Mouse (Mus musculus) hematopoietic stem cell, adult 5-6 weeks (primary cell): ENCODE results near the gene Gas2. TPM values are rescaled to one million over a fixed set of nuclear protein-coding genes. Genes with fewer than 3 reads are reported as not detected.

Experiments
- ATAC-seq, 2 experiments: fragments of 125-278 bp in 1 of 2; replicated peaks in 1 of 2; 2 replicates each; pipeline ENCODE4 v1.8.0; 2016 to 2017; ENCODE audit warnings: inconsistent platforms in 2 of 2, mild to moderate bottlenecking in 2 of 2, moderate number of reproducible peaks in 2 of 2, low read depth in 1 of 2, moderate TSS enrichment in 1 of 2; ENCODE audit not compliant: low FRiP score in 2 of 2, poor library complexity in 2 of 2, severe bottlenecking in 2 of 2, insufficient read depth in 1 of 2, low TSS enrichment in 1 of 2
- total RNA-seq: library from RNA; stranded (forward); fragments of 172-1452, 232-1000 nt; gene quantifications from 2 replicates; pipeline ENCODE4 v1.2.3, GENCODE M21; 2017

Gas2 gene
- total RNA-seq, result 4.6 and 7.4 TPM in 2 replicates

- ATAC-seq, result peak; percentile 49 to 58
These were observed at the start of gene Gas2 for GRCm38 (mm10) chr7:51861250-51862096. Gene Gas2, plus strand, starts transcription at chr7:51862015.

- no peak for ATAC-seq
These were observed 46.1 kb upstream of the Gas2 start for GRCm38 (mm10) chr7:51815473-51816282.

GRCm38 (mm10) chr7:51816283-51816839 lies 45.5 kb upstream of the Gas2 start:
- no peak for ATAC-seq

- ATAC-seq, result no peak
These were observed 43.4 kb upstream of the Gas2 start for GRCm38 (mm10) chr7:51818251-51818974.

- no peak for ATAC-seq
These were observed 41.9 kb upstream of the Gas2 start for GRCm38 (mm10) chr7:51819891-51820290.

GRCm38 (mm10) chr7:51821467-51821866 lies 40.3 kb upstream of the Gas2 start:
- no peak for ATAC-seq

- ATAC-seq, result no peak
These were observed 38.1 kb upstream of the Gas2 start for GRCm38 (mm10) chr7:51823562-51824338.

- no peak for ATAC-seq
These were observed 29.9 kb upstream of the Gas2 start for GRCm38 (mm10) chr7:51831917-51832316.

- no peak for ATAC-seq
These were observed 21.3 kb upstream of the Gas2 start for GRCm38 (mm10) chr7:51840515-51840914.

GRCm38 (mm10) chr7:51850877-51851276 lies 10.9 kb upstream of the Gas2 start:
- no peak for ATAC-seq

- no peak for ATAC-seq
These were observed 9.8 kb upstream of the Gas2 start for GRCm38 (mm10) chr7:51851890-51852507.

- ATAC-seq, result peak; percentile 98 to 99
These were observed 280 bp downstream of the Gas2 start, which contains the start of gene Fancf for GRCm38 (mm10) chr7:51862097-51862492. Gene Fancf, minus strand, starts transcription at chr7:51862267.

GRCm38 (mm10) chr7:51862842-51863241 lies 1.0 kb downstream of the Gas2 start:
- ATAC-seq, result no peak

GRCm38 (mm10) chr7:51865336-51865735 lies 3.5 kb downstream of the Gas2 start:
- no peak for ATAC-seq

- ATAC-seq, result no peak
These were observed 6.2 kb downstream of the Gas2 start for GRCm38 (mm10) chr7:51867983-51868382.

GRCm38 (mm10) chr7:51872041-51872440 lies 10.2 kb downstream of the Gas2 start:
- ATAC-seq, result no peak
